Mouse (Mus musculus): ENCODE data around the gene Abhd17c. TPM values are rescaled to one million over a fixed set of nuclear protein-coding genes. Genes with fewer than 3 reads are reported as not detected.

Abhd17c gene
- total RNA-seq (2014; fragmentation: Nextera tagmentation) (22.8 and 30.6 TPM in 2 replicates), total RNA-seq (2017) (12.7 and 13.5 TPM in 2 replicates), polyA plus RNA-seq (2012) (26.3 and 28.1 TPM in 2 replicates)

DNA sequence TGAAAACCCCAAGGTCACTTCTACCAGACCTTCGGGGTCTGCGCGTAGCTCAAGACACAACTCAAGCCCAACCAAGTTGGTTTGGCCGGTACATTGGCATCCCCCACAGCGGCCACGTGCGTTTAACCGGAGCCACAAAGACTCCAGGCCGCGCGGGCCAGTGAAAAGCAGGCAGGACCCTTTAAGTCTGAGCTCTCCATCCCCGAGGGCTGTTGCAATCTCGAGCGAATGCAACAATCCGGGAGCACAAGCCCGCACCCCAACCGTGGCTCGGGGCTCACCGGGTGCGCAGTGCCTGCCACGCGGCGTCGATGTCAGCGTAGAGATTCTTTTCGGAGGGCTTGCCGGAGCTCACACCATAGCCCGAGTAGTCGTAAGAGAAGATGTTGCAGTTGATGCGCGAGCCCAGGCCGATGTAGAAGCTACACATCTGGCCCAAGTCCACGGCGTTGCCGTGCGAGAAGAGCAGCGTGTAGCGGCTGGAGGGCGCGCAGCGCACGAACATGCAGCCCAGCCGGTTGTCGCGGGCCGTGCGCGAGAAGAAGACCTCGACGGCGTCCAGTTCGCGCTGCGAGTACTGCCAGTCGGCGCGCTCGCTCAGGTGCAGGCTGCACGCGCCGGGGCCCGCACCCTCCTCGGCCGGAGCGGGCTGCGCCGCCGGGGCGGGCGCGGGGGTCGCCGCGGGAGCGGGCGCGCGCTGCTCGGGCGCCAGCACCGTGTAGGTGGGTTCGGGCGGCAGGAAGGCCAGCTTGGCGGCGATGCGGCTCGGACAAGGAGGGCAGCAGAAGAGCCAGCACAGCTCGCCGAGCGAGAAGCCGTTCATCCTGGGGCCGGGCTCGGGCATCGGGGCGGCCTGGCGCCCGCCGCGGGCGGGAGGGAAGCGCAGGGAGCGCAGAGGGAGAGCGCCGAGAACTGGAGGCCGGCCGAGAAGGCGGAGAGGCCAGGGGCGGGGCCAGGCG lies at the start of gene Abhd17c:
Gene Abhd17c, minus strand, starts transcription at position 893 of the 959 bp plus-strand sequence.
- DNase-seq (ENCODE audit: low spot score) (peak; percentile 53), ATAC-seq (ENCODE audit: extremely low read depth, insufficient number of reproducible peaks, low FRiP score, poor library complexity, severe bottlenecking) (0 out of 2 replicates have a peak, but pooled peaks have one; percentile 9)
- H3K27me3 ChIP-seq (ENCODE audit: insufficient read depth, low read length) = peaks cover 5% of the 10 kb centered on the region
- no peaks in the 10 kb centered on the region for H3K9me3 ChIP-seq (replicated peaks)
- peaks cover 39% of the 10 kb centered on the region for H3K4me1 ChIP-seq (ENCODE audit: insufficient read depth, low read depth, low read length)
- peak within 1 kb of the TSS; percentile 92 for H3K4me3 ChIP-seq (ENCODE audit: low read depth, low read length)
- TF ChIP-seq TAL1 (conservative IDR thresholded peaks at IDR 0.05; ENCODE audit: low read depth, low read length) = no peak
- no peak for TF ChIP-seq GATA1 (IDR thresholded peaks at IDR 0.05; ENCODE audit: borderline replicate concordance, low read length)
- no peak for TF ChIP-seq CTCF (IDR thresholded peaks at IDR 0.05; ENCODE audit: low read depth, low read length)
- TF ChIP-seq POLR2AphosphoS5 (IDR thresholded peaks at IDR 0.05; ENCODE audit: insufficient replicate concordance, low read depth, low read length) = no peak
- no peak for TF ChIP-seq GATA2 (IDR thresholded peaks at IDR 0.05; ENCODE audit: borderline replicate concordance, low read depth, low read length)
- H3K36me3 ChIP-seq (replicated peaks) = peaks cover 26% of the 10 kb centered on the region

DNA sequence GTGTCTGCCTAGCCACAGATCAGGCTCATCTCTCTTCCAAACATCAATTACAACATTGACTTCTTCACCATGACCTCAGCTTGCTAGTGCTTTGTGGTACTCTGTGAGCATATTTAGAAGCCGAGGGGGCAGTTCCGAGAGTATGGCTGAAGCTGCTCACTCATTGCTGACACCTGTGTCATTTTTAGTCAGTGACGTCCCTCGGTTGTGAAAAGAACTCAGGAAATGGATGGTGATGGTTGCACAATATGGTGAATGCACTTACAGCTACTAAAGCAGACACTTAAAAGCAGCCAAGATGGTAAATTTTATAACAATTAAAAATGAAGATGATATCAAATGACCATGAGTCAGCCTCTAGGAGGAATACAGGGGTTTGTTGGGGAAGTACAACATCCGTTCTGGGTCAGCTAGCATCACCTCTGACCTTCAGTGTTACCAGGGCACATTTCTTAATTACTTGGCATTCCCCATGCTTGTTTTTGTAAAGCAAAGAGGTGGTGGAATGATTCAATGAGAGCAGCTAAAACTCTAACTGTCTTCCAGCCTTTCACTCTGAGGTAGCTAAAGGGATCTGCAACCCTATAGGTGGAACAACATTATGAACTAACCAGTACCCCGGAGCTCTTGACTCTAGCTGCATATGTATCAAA lies 45.6 kb upstream of the Abhd17c start:
- DNase-seq (ENCODE audit: low spot score) = no peak
- Histone ChIP-seq H3K27me3 (ENCODE audit: insufficient read depth, low read length) (no peaks in the 10 kb centered on the region), H3K4me1 (ENCODE audit: insufficient read depth, low read depth, low read length) (no peaks in the 10 kb centered on the region), H3K36me3 (replicated peaks) (no peaks in the 10 kb centered on the region), H3K9me3 (replicated peaks) (no peaks in the 10 kb centered on the region), H3K4me3 (ENCODE audit: low read depth, low read length) (no peak overlapping the region)
- ATAC-seq (ENCODE audit: extremely low read depth, insufficient number of reproducible peaks, low FRiP score, poor library complexity, severe bottlenecking) = no peak
- TF ChIP-seq GATA1 (IDR thresholded peaks at IDR 0.05; ENCODE audit: borderline replicate concordance, low read length) (no peak), GATA2 (IDR thresholded peaks at IDR 0.05; ENCODE audit: borderline replicate concordance, low read depth, low read length) (no peak), CTCF (IDR thresholded peaks at IDR 0.05; ENCODE audit: low read depth, low read length) (no peak), TAL1 (conservative IDR thresholded peaks at IDR 0.05; ENCODE audit: low read depth, low read length) (no peak), POLR2AphosphoS5 (IDR thresholded peaks at IDR 0.05; ENCODE audit: insufficient replicate concordance, low read depth, low read length) (no peak)

- TF ChIP-seq GATA1 (IDR thresholded peaks at IDR 0.05; ENCODE audit: borderline replicate concordance, low read length) = no peak
- ATAC-seq (ENCODE audit: extremely low read depth, insufficient number of reproducible peaks, low FRiP score, poor library complexity, severe bottlenecking) (no peak), DNase-seq (ENCODE audit: low spot score) (no peak)
- Histone ChIP-seq H3K27me3 (ENCODE audit: insufficient read depth, low read length) (no peaks in the 10 kb centered on the region), H3K36me3 (replicated peaks) (no peaks in the 10 kb centered on the region), H3K4me3 (ENCODE audit: low read depth, low read length) (no peak overlapping the region), H3K9me3 (replicated peaks) (no peaks in the 10 kb centered on the region), H3K4me1 (ENCODE audit: insufficient read depth, low read depth, low read length) (no peaks in the 10 kb centered on the region)
Measured at GRCm38 (mm10) chr7:84196221-84196620, 44.5 kb upstream of the Abhd17c start.

DNA sequence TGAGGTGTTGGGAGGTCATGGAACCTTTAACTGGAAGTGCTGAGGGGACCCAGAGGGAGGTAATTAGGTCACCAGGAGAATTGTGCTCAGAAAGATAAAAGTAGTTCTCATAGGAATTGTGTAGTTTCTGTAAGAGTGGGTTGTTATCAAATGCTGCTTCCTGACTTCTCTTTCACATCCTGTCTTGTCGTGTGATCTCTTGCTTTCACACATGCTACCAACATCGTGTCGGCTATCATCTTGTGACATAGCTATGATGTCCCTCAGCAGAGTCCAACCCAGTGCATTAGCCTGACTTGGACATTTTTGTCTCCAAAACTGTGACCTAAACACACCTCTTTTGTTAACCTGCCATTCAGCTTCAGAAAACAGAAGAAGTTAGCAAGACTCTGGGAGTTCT lies 40.6 kb upstream of the Abhd17c start:
- Histone ChIP-seq H3K9me3 (replicated peaks) (no peaks in the 10 kb centered on the region), H3K4me3 (ENCODE audit: low read depth, low read length) (no peak overlapping the region), H3K27me3 (ENCODE audit: insufficient read depth, low read length) (no peaks in the 10 kb centered on the region), H3K36me3 (replicated peaks) (no peaks in the 10 kb centered on the region), H3K4me1 (ENCODE audit: insufficient read depth, low read depth, low read length) (no peaks in the 10 kb centered on the region)
- no peak for TF ChIP-seq POLR2AphosphoS5 (IDR thresholded peaks at IDR 0.05; ENCODE audit: insufficient replicate concordance, low read depth, low read length)
- TF ChIP-seq GATA1 (IDR thresholded peaks at IDR 0.05; ENCODE audit: borderline replicate concordance, low read length) = no peak
- no peak for TF ChIP-seq TAL1 (conservative IDR thresholded peaks at IDR 0.05; ENCODE audit: low read depth, low read length)
- no peak for TF ChIP-seq GATA2 (IDR thresholded peaks at IDR 0.05; ENCODE audit: borderline replicate concordance, low read depth, low read length)
- no peak for TF ChIP-seq CTCF (IDR thresholded peaks at IDR 0.05; ENCODE audit: low read depth, low read length)
- ATAC-seq (ENCODE audit: extremely low read depth, insufficient number of reproducible peaks, low FRiP score, poor library complexity, severe bottlenecking) = no peak
- no peak for DNase-seq (ENCODE audit: low spot score)

- H3K27me3 ChIP-seq (ENCODE audit: insufficient read depth, low read length) = no peaks in the 10 kb centered on the region
- no peak overlapping the region for H3K4me3 ChIP-seq (ENCODE audit: low read depth, low read length)
- H3K4me1 ChIP-seq (ENCODE audit: insufficient read depth, low read depth, low read length) = no peaks in the 10 kb centered on the region
- TF ChIP-seq TAL1 (conservative IDR thresholded peaks at IDR 0.05; ENCODE audit: low read depth, low read length) (no peak), GATA2 (IDR thresholded peaks at IDR 0.05; ENCODE audit: borderline replicate concordance, low read depth, low read length) (no peak), GATA1 (IDR thresholded peaks at IDR 0.05; ENCODE audit: borderline replicate concordance, low read length) (no peak), POLR2AphosphoS5 (IDR thresholded peaks at IDR 0.05; ENCODE audit: insufficient replicate concordance, low read depth, low read length) (no peak), CTCF (IDR thresholded peaks at IDR 0.05; ENCODE audit: low read depth, low read length) (no peak)
- H3K9me3 ChIP-seq (replicated peaks) = no peaks in the 10 kb centered on the region
- ATAC-seq (ENCODE audit: extremely low read depth, insufficient number of reproducible peaks, low FRiP score, poor library complexity, severe bottlenecking) (no peak), DNase-seq (ENCODE audit: low spot score) (no peak)
- H3K36me3 ChIP-seq (replicated peaks) = no peaks in the 10 kb centered on the region
Measured at GRCm38 (mm10) chr7:84191476-84191875, 39.8 kb upstream of the Abhd17c start.

- DNase-seq (ENCODE audit: low spot score) = no peak
- H3K36me3 ChIP-seq (replicated peaks) = no peaks in the 10 kb centered on the region
Measured at GRCm38 (mm10) chr7:84188196-84188595, 36.5 kb upstream of the Abhd17c start.

More at GRCm38 (mm10) chr7:84188196-84188595, 36.5 kb upstream of the Abhd17c start:
- ATAC-seq (ENCODE audit: extremely low read depth, insufficient number of reproducible peaks, low FRiP score, poor library complexity, severe bottlenecking) = no peak
- Histone ChIP-seq H3K27me3 (ENCODE audit: insufficient read depth, low read length) (no peaks in the 10 kb centered on the region), H3K4me3 (ENCODE audit: low read depth, low read length) (no peak overlapping the region), H3K9me3 (replicated peaks) (no peaks in the 10 kb centered on the region), H3K4me1 (ENCODE audit: insufficient read depth, low read depth, low read length) (no peaks in the 10 kb centered on the region)
- TF ChIP-seq GATA2 (IDR thresholded peaks at IDR 0.05; ENCODE audit: borderline replicate concordance, low read depth, low read length) = no peak
- no peak for TF ChIP-seq CTCF (IDR thresholded peaks at IDR 0.05; ENCODE audit: low read depth, low read length)
- no peak for TF ChIP-seq TAL1 (conservative IDR thresholded peaks at IDR 0.05; ENCODE audit: low read depth, low read length)
- no peak for TF ChIP-seq GATA1 (IDR thresholded peaks at IDR 0.05; ENCODE audit: borderline replicate concordance, low read length)
- no peak for TF ChIP-seq POLR2AphosphoS5 (IDR thresholded peaks at IDR 0.05; ENCODE audit: insufficient replicate concordance, low read depth, low read length)
